Mouse (Mus musculus) kidney, adult 2 months (tissue): ENCODE data around the gene Prps1. TPM values are rescaled to one million over a fixed set of nuclear protein-coding genes. Genes with fewer than 3 reads are reported as not detected.

Experiments used
- DNase-seq: peaks from one replicate; pipeline ENCODE4 v3.0.0; 2021
- H3K27ac ChIP-seq: fragments of 200-500 bp; 2 replicates; pipeline ENCODE4 v1.5.1; 2012; ENCODE audit warnings: low read depth, low read length, control low read depth, inconsistent platforms; ENCODE audit not compliant: insufficient read depth
- H3K27me3 ChIP-seq: fragments of 200-500 bp; replicated peaks from 2 replicates; pipeline ENCODE4 v1.6.1; 2012; ENCODE audit warnings: mild to moderate bottlenecking, moderate library complexity, low read length, inconsistent platforms; ENCODE audit not compliant: control insufficient read depth, insufficient read depth
- H3K36me3 ChIP-seq: fragments of 200-500 bp; 2 replicates; pipeline ENCODE4 v1.6.1; 2012; ENCODE audit warnings: mild to moderate bottlenecking, moderate library complexity, low read length, inconsistent platforms; ENCODE audit not compliant: control insufficient read depth, insufficient read depth
- H3K4me1 ChIP-seq: fragments of 200-500 bp; 2 replicates; pipeline ENCODE4 v1.6.1; 2011; ENCODE audit warnings: low read length; ENCODE audit not compliant: control insufficient read depth, insufficient read depth
- H3K4me3 ChIP-seq: fragments of 200-500 bp; 2 replicates; pipeline ENCODE4 v1.5.1; 2011; ENCODE audit warnings: mild to moderate bottlenecking, low read depth, low read length, control low read depth; ENCODE audit not compliant: insufficient read depth
- CTCF ChIP-seq: fragments of 200-500 bp; conservative IDR thresholded peaks from 2 replicates; pipeline ENCODE4 v1.5.1; 2011; ENCODE audit warnings: low read depth, mild to moderate bottlenecking, control low read depth, low read length, moderate library complexity, mixed read lengths; ENCODE audit not compliant: insufficient read depth, insufficient read length
- POLR2A ChIP-seq: fragments of 200-500 bp; IDR thresholded peaks from one replicate; pipeline ENCODE4 v1.6.1; 2011; ENCODE audit warnings: low read depth, low read length, control low read depth
- WGBS: fragments of 180-500 bp; shearing (Covaris S2); methylation state at CpG from one replicate; pipeline ENCODE4 v1.1.7; 2018; 5-methylcytosine and 5-hydroxymethylcytosine counted together
- polyA plus RNA-seq: library from polyadenylated mRNA; depleted of rRNA; stranded (reverse); fragments of >200 nt; gene quantifications from 2 replicates; pipeline ENCODE4 v1.2.3, GENCODE M21; 2012; rRNA removed

Gene Prps1
- polyA plus RNA-seq, 1 experiment, result 16.5 TPM

GRCm38 (mm10) chrX:140522071-140522765, 65.8 kb downstream of the Prps1 start:
- Histone ChIP-seq H3K27me3 (no peaks in the 10 kb centered on the region), H3K4me3 (no peak overlapping the region), H3K36me3 (no peaks in the 10 kb centered on the region), H3K27ac (peak overlapping the region; percentile 53), H3K4me1 (peaks cover 16% of the 10 kb centered on the region; the same call in 1 of the 2 replicates)
- peak; percentile 80 for DNase-seq
- WGBS, result 19% methylated on average over 14 of the region's 14 CpGs
- TF ChIP-seq CTCF (peak; percentile 31), POLR2A (no peak)

GRCm38 (mm10) chrX:140524231-140524630, 67.8 kb downstream of the Prps1 start:
- no peak for DNase-seq
- no peaks in the 10 kb centered on the region for H3K36me3 ChIP-seq
- H3K4me1 ChIP-seq, result peaks cover 27% of the 10 kb centered on the region
- H3K27me3 ChIP-seq, result no peaks in the 10 kb centered on the region
- H3K27ac ChIP-seq, result no peak overlapping the region
- TF ChIP-seq CTCF, result no peak
- no peak for TF ChIP-seq POLR2A
- no peak overlapping the region for H3K4me3 ChIP-seq
- WGBS, result 93% methylated on average over 5 of the region's 5 CpGs

Other genes starting within 250 kb of the Prps1 start
- gene Frmpd3, start 114.3 kb upstream of the Prps1 start, polyA plus RNA-seq, result 0.92 and 1.3 TPM in 2 replicates
- 36.2 and 51.6 TPM in 2 replicates for gene Tsc22d3, start 144.0 kb downstream of the Prps1 start, polyA plus RNA-seq
- gene Mid2, start 208.0 kb downstream of the Prps1 start, polyA plus RNA-seq, result 8.6 and 9.8 TPM in 2 replicates